Mouse (Mus musculus) layer of hippocampus, adult 11-12 months (tissue): Measurements from ENCODE around the gene Kcnab1.
A peak's percentile ranks its signal among the peaks of the same experiment; 100 is the strongest.

ENCODE experiments used
- DNase-seq: peaks from one replicate; pipeline ENCODE4 v3.0.0; 2022; ENCODE audit warnings: low spot score

Kcnab1 gene

DNA sequence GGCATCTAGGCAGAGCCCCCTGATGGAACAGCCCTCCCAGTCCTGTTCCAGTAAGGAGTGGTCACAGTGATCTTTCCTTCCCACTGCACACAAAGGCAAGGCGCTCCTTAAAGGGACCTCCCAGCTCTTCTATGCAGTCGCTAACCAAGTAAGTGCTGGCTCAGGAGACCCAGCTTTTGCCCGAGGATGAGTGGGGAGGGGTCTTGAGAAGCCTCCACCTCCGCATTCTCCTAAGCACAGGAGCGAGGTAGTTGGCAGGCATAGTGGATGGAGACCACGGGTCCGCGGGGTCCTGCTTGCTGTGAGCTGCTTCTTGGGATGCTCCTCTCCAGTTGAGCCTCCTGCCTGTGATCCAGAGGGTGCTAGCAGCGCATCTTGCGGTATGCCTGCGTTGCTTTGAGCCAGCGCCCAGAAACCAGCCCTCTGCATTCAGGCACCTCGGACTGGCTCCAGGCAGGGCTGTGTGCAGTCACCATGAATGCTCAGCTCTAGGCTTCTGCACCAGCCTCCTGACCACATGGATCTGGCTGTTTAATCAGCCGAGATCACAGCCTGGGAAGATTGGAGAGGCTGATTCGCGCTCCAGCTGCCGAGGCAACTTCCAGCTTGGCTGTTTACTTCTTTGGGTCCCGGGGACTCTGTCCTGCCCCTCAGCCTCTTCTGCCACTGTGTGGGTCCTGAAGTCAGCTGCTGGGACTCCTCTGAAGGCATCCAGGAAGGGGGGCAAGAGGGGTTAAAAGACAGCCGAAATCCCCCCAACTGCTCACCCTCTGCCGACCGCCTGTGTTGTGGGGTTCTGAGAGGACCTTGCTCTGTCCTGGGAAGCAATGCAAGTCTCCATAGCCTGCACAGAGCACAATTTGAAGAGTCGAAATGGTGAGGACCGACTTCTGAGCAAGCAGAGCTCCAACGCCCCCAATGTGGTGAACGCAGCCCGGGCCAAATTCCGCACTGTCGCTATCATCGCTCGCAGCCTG is at the start of gene Kcnab1:
Kcnab1 (plus strand) TSS at position 440 of the 977 bp plus-strand sequence.
- peak; percentile 57 for DNase-seq

GRCm38 (mm10) chr3:65088295-65088694 is 20.9 kb upstream of the Kcnab1 start:
- no peak for DNase-seq

- peak; percentile 21 for DNase-seq
Measured at GRCm38 (mm10) chr3:65104117-65104516, 5.1 kb upstream of the Kcnab1 start.

DNA sequence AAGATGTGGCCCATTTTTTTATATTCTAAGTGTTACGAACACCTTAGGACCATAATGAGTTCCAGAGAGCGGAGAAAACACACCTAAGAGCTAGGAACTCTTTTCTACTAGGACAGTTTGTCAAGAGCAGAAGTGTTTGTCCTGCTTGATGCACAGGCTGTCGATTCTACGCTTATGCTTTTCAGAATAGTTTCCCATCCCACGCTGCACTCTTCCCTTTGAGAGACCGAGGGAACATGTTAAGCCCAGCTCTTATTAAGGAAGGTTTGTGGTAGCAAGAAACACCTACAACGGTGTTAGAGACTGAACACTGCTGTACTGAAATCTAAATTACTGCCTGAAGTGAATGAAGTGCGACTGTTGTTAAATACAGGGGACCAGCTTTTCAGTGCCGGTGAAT is 1.0 kb downstream of the Kcnab1 start:
- DNase-seq, result no peak

- no peak for DNase-seq
Measured at GRCm38 (mm10) chr3:65111176-65111575, 2.0 kb downstream of the Kcnab1 start.

GRCm38 (mm10) chr3:65115164-65115563 is 6.0 kb downstream of the Kcnab1 start:
- DNase-seq, result no peak

DNA sequence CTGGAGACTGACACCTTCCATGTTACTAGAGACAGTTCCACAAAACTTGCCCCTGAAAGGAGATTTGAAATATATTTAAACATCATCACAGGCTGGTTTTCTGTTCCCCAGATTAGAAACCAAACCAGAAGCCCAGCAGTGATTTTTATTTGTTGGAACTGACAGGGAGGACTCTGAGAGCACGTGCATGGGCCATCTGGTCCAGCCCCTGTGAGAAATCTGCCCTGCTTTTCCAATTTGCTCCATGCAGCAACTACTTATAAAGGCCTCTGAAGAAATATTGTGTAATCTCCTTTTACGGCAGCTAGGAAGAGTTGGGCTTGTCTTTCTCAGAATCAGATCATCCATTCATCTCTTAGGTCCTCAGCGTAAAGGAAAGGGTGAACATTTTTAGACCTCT is 7.8 kb downstream of the Kcnab1 start:
- DNase-seq, result peak; percentile 43

DNA sequence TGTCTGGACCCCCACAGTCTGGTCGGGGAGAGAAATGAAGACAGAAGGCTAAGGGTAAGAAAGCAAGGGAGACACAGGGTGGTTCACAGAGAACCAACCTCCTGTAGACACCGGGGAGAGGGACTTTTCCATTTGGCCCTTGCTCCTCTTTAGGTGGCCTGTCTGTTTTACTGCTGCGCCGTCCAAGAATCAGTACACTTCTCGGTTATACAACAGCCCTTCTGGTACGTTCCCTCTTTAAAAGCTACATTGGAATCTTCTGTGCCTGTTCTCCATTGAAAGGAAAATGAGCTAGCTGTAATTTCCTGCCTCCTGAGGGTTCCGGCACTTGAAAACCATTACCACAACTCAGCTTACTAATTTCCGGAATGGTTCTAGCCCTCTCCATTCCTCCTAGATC is 8.2 kb downstream of the Kcnab1 start:
- DNase-seq, result no peak

DNA sequence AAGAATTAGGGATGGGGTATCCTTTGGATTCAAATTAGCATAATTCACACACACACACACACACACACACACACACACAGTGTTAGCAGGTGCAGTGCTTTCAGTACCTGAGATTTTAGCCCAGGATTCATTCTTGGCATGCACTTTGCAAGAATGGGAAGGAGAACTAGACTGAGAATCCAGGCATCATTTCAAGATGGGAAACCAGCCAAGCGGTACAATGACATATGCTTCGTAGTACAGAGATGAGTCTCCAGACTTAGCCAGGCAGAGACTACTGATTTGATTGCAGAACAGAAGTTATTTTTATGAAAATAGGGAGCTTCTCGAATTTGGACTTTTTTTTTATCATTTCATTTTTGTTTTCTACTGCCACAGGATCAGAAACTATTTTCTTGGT is 15.8 kb downstream of the Kcnab1 start:
- peak; percentile 73 for DNase-seq

GRCm38 (mm10) chr3:65129625-65130024 is 20.4 kb downstream of the Kcnab1 start:
- DNase-seq, result no peak

DNA sequence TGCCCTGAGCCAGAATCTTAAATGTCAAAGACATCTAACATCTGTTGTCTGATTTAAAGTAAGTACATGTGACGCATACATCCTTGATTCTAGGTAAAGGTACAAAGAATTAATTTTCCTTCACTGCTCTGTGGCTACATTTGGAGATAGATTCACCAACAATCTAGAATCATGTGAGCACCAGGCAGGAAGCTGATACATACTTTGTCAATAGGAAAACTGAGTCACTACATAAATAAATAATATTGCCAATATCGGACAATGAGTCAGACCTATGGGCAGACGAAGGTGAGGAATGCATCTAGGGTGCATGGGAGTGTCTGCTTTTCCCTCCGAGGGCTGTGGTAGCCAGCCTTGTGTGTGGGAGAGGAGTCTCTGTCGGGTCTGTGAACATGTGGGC is 25.7 kb downstream of the Kcnab1 start:
- DNase-seq, result no peak

DNA sequence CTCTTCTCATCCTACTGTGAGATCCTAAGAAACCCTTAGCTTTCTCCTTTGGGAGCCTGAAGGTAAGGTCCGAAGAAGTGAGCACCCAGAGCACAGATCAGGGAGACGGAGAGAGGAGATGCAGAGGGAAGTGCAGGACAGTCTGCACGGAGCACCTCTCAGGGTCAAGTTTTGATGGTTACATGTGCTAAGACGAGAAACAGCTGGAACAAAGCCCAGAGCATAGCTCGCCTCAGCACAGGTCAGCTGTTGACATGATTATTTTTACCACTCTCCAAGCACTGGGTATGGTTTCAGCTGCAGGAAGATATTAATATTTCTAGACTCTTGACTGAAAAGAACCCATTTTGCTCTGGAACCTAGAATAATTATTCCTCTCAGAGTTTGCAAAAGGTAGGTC is 27.7 kb downstream of the Kcnab1 start:
- no peak for DNase-seq

DNA sequence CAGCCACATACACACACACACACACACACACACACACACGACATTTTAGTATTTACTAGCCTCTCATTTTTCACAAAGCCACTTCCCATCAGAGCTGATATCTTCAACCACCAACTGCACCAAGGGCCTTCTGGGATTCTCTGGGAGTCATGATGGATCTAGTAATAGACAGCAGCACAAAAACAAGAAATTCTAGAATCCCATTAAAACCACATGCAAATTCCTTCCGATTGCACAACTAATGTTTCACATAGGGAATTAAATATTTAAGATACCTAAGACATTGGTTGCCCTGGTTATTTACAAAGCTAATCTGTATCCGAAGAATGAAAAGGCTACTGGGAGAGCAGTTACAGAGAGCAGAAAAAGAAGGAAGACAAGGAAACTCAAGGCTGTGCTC is 29.6 kb downstream of the Kcnab1 start:
- DNase-seq, result no peak

DNA sequence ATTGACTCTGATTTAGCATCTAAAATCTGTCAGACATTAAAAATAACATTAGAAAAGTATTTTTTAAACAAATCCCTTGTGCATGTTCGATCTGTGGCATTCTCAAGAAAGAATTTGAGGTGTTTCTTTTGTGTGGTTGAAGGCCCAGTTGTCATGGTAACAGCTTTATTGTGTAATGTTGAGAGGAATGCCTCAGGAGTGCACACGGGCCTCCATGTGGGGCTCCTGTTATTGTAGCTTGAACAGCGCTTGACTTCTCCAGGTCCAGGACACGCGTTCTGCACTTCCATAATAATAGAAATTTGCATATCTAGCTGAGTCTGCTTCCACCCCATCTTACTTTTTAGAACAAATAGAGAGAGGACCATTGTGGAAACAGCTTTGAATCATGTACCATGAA is 36.0 kb downstream of the Kcnab1 start:
- DNase-seq, result no peak

GRCm38 (mm10) chr3:65151808-65152207 is 42.6 kb downstream of the Kcnab1 start:
- DNase-seq, result no peak

GRCm38 (mm10) chr3:65172964-65173363 is 63.8 kb downstream of the Kcnab1 start:
- no peak for DNase-seq

GRCm38 (mm10) chr3:65174564-65174963 is 65.4 kb downstream of the Kcnab1 start:
- peak; percentile 48 for DNase-seq

DNA sequence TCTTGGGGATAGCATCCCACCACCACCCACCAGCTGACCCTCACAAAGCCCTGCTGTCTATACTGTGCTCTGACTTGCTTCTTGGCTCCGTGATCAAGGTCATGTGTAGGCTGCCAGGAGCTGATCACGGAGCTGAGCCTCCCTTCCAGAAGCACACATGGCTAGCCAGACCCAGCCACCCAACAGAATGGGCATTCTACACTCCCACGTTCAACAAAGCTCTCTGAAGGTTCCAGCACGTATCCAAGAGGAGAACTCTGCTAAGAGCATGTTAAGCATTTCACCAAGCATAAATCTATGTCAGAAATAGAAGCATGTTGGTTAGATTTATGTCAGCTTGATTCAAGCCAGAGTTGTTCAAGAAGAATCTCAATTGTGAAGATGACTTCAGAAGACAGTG is 66.6 kb downstream of the Kcnab1 start:
- DNase-seq, result no peak

DNA sequence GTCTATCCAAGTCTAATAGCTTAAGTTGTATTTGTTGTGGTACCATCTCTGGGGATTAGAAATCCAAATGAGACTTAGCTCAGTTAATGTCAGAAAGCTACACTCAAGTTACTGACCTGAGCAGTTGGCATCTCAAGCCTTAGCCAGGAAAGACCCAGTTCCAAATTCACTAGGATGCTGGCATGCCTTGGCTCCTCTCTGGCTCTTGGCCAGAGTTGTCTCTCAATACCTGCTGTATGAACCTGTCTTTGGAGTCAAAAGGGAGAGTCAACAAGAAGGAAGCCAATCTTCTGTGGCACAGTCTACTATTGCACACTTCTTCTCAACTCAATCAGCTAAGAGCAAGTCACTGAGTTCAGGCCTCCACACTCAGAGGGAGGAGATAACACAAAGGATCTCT is 67.7 kb downstream of the Kcnab1 start:
- DNase-seq, result no peak

GRCm38 (mm10) chr3:65187833-65188698 is 78.9 kb downstream of the Kcnab1 start:
- no peak for DNase-seq

- DNase-seq, result no peak
Measured at GRCm38 (mm10) chr3:65200611-65201010, 91.4 kb downstream of the Kcnab1 start.

DNA sequence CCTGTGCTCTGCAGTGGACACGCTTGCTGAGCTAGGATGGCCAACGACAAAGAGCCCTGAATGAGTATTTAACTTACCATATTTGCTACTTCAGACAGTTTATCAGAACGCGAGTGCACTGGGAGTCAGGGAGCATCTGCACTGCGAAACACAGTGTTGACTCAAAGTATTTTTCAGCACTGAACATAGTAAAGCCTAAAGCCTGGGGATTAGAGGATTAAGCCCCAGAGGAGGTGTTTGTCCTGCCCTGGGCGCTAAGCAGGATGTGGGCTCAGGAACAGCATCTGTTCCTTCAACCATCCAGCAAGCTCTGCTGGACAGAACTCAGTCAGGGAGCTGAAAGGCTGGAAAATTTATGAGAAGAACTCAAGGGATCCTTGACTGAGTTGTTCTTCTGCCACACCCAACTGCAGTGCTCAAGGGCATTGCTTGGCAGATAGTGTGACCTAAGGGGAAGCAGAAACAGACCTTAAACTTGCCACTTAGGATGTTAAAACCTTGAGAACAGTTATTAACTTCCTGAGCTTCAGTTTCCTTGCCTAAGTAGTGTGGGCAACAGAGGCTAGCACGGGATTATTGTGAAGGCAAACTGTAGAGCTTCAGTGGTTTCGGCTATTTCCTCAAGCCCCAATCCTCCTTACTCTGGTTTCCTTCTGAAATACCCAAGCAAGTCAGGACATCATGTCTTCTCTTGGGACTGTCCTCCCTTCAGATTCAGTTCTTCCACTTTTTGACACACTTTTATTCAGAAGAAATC is 94.4 kb downstream of the Kcnab1 start:
- DNase-seq, result no peak
